Mouse (Mus musculus): ENCODE measurements around the gene Cep112. TPM values are rescaled to one million over a fixed set of nuclear protein-coding genes. Genes with fewer than 3 reads are reported as not detected.

The Cep112 gene
- total and polyA plus RNA-seq, 2 experiments from 2014 or later, result 10.7 to 11.2 TPM

GRCm38 (mm10) chr11:108821771-108822170 is 396.8 kb downstream of the Cep112 start:
- no peaks in the 10 kb centered on the region for H3K9me3 ChIP-seq (ENCODE audit: low read length)
- H3K9ac ChIP-seq (replicated peaks; ENCODE audit: low read length), result no peak overlapping the region
- TF ChIP-seq CTCF (IDR thresholded peaks at IDR 0.05; ENCODE audit: low read depth), result no peak
- no peak overlapping the region for H3K27ac ChIP-seq
- no peak overlapping the region for H3K4me3 ChIP-seq (ENCODE audit: low read length)
- no peak for ATAC-seq
- H3K4me1 ChIP-seq (ENCODE audit: insufficient read depth, low read length), result no peaks in the 10 kb centered on the region
- H3K27me3 ChIP-seq (ENCODE audit: insufficient read depth, low read length), result no peaks in the 10 kb centered on the region
- no peak for DNase-seq (ENCODE audit: low spot score)
- no peak overlapping the region for H3K4me2 ChIP-seq (ENCODE audit: low read depth, low read length)
- 34% methylated on average over 4 of the region's 4 CpGs for WGBS
- H3K36me3 ChIP-seq (ENCODE audit: insufficient read depth, low read length), result no peaks in the 10 kb centered on the region; the same call in 1 of the 2 replicates

GRCm38 (mm10) chr11:108822257-108822656 is 397.3 kb downstream of the Cep112 start:
- WGBS, result 58% methylated on average over 7 of the region's 7 CpGs
- peak; percentile 27 for TF ChIP-seq CTCF (IDR thresholded peaks at IDR 0.05; ENCODE audit: low read depth)

GRCm38 (mm10) chr11:108827321-108827720 is 402.3 kb downstream of the Cep112 start:
- DNase-seq (ENCODE audit: low spot score) (peak; percentile 67), ATAC-seq (no peak)
- H3K4me2 ChIP-seq (ENCODE audit: low read depth, low read length), result no peak overlapping the region
- no peaks in the 10 kb centered on the region for H3K27me3 ChIP-seq (ENCODE audit: insufficient read depth, low read length)
- no peak overlapping the region for H3K9ac ChIP-seq (replicated peaks; ENCODE audit: low read length)
- H3K36me3 ChIP-seq (ENCODE audit: insufficient read depth, low read length), result no peaks in the 10 kb centered on the region; the same call in 1 of the 2 replicates
- H3K27ac ChIP-seq, result no peak overlapping the region
- no peaks in the 10 kb centered on the region for H3K4me1 ChIP-seq (ENCODE audit: insufficient read depth, low read length)
- TF ChIP-seq CTCF (IDR thresholded peaks at IDR 0.05; ENCODE audit: low read depth), result no peak
- no peaks in the 10 kb centered on the region for H3K9me3 ChIP-seq (ENCODE audit: low read length)
- H3K4me3 ChIP-seq (ENCODE audit: low read length), result no peak overlapping the region

More at GRCm38 (mm10) chr11:108822257-108822656, 397.3 kb downstream of the Cep112 start:
- Histone ChIP-seq H3K4me2 (ENCODE audit: low read depth, low read length) (no peak overlapping the region), H3K9ac (replicated peaks; ENCODE audit: low read length) (no peak overlapping the region), H3K9me3 (ENCODE audit: low read length) (no peaks in the 10 kb centered on the region), H3K27ac (no peak overlapping the region), H3K36me3 (ENCODE audit: insufficient read depth, low read length) (no peaks in the 10 kb centered on the region; the same call in 1 of the 2 replicates), H3K4me3 (ENCODE audit: low read length) (no peak overlapping the region), H3K27me3 (ENCODE audit: insufficient read depth, low read length) (no peaks in the 10 kb centered on the region), H3K4me1 (ENCODE audit: insufficient read depth, low read length) (no peaks in the 10 kb centered on the region)
- DNase-seq (ENCODE audit: low spot score) (peak; percentile 33), ATAC-seq (no peak)

GRCm38 (mm10) chr11:108828374-108829025 is 403.5 kb downstream of the Cep112 start:
- no peak for DNase-seq (ENCODE audit: low spot score)

GRCm38 (mm10) chr11:108836706-108837105 is 411.7 kb downstream of the Cep112 start:
- no peaks in the 10 kb centered on the region for H3K36me3 ChIP-seq (ENCODE audit: insufficient read depth, low read length)
- no peaks in the 10 kb centered on the region for H3K27me3 ChIP-seq (ENCODE audit: insufficient read depth, low read length)
- DNase-seq (ENCODE audit: low spot score), result no peak
- no peak overlapping the region for H3K4me2 ChIP-seq (ENCODE audit: low read depth, low read length)
- H3K4me3 ChIP-seq (ENCODE audit: low read length), result no peak overlapping the region
- H3K9ac ChIP-seq (replicated peaks; ENCODE audit: low read length), result no peak overlapping the region
- no peak for ATAC-seq
- TF ChIP-seq CTCF (IDR thresholded peaks at IDR 0.05; ENCODE audit: low read depth), result no peak
- H3K9me3 ChIP-seq (ENCODE audit: low read length), result no peaks in the 10 kb centered on the region
- H3K27ac ChIP-seq, result no peak overlapping the region
- 70% methylated on average over 4 of the region's 4 CpGs for WGBS
- no peaks in the 10 kb centered on the region for H3K4me1 ChIP-seq (ENCODE audit: insufficient read depth, low read length)

More at GRCm38 (mm10) chr11:108828374-108829025, 403.5 kb downstream of the Cep112 start:
- no peak for TF ChIP-seq CTCF (IDR thresholded peaks at IDR 0.05; ENCODE audit: low read depth)
- no peak overlapping the region for H3K4me2 ChIP-seq (ENCODE audit: low read depth, low read length)
- no peaks in the 10 kb centered on the region for H3K27me3 ChIP-seq (ENCODE audit: insufficient read depth, low read length)
- H3K9me3 ChIP-seq (ENCODE audit: low read length), result no peaks in the 10 kb centered on the region
- H3K27ac ChIP-seq, result no peak overlapping the region
- H3K4me3 ChIP-seq (ENCODE audit: low read length), result no peak overlapping the region
- H3K4me1 ChIP-seq (ENCODE audit: insufficient read depth, low read length), result no peaks in the 10 kb centered on the region
- H3K36me3 ChIP-seq (ENCODE audit: insufficient read depth, low read length), result no peaks in the 10 kb centered on the region; the same call in 1 of the 2 replicates
- H3K9ac ChIP-seq (replicated peaks; ENCODE audit: low read length), result no peak overlapping the region
- ATAC-seq, result no peak
- WGBS, result 87% methylated on average over 4 of the region's 4 CpGs

GRCm38 (mm10) chr11:108840195-108840594 is 415.2 kb downstream of the Cep112 start:
- no peak overlapping the region for H3K4me2 ChIP-seq (ENCODE audit: low read depth, low read length)
- ATAC-seq (no peak), DNase-seq (ENCODE audit: low spot score) (no peak)
- no peaks in the 10 kb centered on the region for H3K9me3 ChIP-seq (ENCODE audit: low read length)
- WGBS, result 90% methylated on average over 3 of the region's 3 CpGs
- no peak for TF ChIP-seq CTCF (IDR thresholded peaks at IDR 0.05; ENCODE audit: low read depth)
- H3K4me1 ChIP-seq (ENCODE audit: insufficient read depth, low read length), result no peaks in the 10 kb centered on the region
- no peaks in the 10 kb centered on the region for H3K27me3 ChIP-seq (ENCODE audit: insufficient read depth, low read length)
- no peak overlapping the region for H3K27ac ChIP-seq
- no peaks in the 10 kb centered on the region for H3K36me3 ChIP-seq (ENCODE audit: insufficient read depth, low read length)
- no peak overlapping the region for H3K9ac ChIP-seq (replicated peaks; ENCODE audit: low read length)
- H3K4me3 ChIP-seq (ENCODE audit: low read length), result no peak overlapping the region

GRCm38 (mm10) chr11:108842765-108843164 is 417.8 kb downstream of the Cep112 start:
- Histone ChIP-seq H3K27me3 (ENCODE audit: insufficient read depth, low read length) (no peaks in the 10 kb centered on the region), H3K4me2 (ENCODE audit: low read depth, low read length) (no peak overlapping the region), H3K9me3 (ENCODE audit: low read length) (no peaks in the 10 kb centered on the region), H3K4me1 (ENCODE audit: insufficient read depth, low read length) (no peaks in the 10 kb centered on the region), H3K4me3 (ENCODE audit: low read length) (no peak overlapping the region), H3K36me3 (ENCODE audit: insufficient read depth, low read length) (no peaks in the 10 kb centered on the region), H3K9ac (replicated peaks; ENCODE audit: low read length) (no peak overlapping the region), H3K27ac (no peak overlapping the region)
- ATAC-seq (no peak), DNase-seq (ENCODE audit: low spot score) (no peak)
- 56% methylated on average over 2 of the region's 2 CpGs for WGBS
- no peak for TF ChIP-seq CTCF (IDR thresholded peaks at IDR 0.05; ENCODE audit: low read depth)

Data from hindbrain, postnatal 0 days (tissue).